Mouse (Mus musculus) lung, postnatal 10 days (tissue): ENCODE measurements around the gene Fignl2.
A peak's percentile ranks its signal among the peaks of the same experiment; 100 is the strongest.

ENCODE experiments used
- DNase-seq: peaks from one replicate; pipeline ENCODE4 v3.0.0; 2021

Gene Fignl2

DNA sequence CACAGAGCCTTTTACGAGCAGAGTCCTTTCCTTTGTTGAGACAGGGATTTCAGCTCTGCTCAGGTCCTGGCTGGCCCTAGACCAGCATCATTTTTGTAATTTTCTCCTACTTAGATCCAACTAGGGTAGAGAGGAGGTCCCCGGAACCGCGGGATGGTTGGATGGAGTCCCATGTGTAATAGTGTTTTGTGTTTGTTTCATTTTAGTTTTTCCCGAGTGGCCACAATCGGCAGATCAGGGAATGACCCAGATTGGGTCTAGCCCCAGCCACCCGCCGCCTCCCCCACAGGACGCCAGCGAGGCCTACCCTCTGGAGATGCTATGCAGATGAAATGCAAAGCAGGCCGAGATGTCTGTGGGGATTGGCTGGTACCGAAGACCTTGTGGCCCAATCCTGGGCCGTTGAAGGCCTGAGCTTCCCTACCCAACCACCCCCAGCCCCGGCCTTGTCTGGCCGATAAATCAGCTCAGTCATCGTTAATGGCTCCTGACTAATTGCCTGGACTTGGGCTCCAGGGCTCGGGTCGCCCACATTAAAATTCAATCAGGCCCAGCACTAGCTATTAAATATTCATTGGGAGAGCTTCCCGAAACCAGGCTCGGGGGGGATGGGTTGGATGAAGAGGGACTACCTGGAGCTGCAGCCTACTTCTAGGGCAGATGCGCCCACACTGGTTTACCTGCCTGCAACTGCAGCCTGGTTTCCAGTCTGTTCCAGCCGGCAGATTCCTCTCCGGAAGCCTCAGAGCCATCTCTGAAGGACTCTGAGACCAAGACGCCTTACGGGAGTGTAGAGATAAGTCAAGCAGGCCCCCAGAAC, 14.7 kb upstream of the Fignl2 start:
- DNase-seq = no peak

DNA sequence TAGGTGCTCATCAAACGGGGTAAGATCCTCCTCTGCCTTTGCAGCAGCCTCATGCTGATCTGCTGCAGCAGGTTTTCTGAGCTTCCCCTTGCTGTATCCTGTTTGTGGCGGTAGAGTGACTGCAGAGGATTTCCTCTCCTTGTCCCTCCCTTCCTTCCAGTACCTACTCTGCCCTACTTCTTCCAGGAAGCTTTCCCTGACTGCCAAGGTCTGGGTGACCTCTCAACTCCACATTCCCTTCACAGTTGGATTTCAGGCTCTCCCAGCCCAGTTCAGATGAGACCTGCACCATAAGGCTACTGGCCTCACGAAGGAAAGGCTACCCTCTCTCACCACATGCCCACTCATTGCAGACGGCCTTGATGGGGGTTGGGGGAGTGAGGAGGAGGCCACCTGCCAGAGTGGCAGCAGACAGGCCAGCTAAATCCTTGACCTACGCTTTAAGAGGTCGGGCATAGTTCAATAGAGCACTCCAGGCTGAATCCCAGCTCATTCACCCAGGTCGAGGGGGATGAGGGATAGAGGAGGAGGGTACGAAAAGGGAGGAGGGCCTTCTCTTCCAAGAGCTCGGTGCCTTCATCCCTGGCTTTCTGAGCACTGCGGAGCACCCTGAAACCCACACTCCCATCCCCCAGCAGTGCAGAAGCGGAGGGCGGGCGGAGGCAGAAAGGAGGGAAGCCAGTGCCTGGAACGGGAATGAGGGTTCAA, 13.9 kb upstream of the Fignl2 start:
- DNase-seq = no peak

DNA sequence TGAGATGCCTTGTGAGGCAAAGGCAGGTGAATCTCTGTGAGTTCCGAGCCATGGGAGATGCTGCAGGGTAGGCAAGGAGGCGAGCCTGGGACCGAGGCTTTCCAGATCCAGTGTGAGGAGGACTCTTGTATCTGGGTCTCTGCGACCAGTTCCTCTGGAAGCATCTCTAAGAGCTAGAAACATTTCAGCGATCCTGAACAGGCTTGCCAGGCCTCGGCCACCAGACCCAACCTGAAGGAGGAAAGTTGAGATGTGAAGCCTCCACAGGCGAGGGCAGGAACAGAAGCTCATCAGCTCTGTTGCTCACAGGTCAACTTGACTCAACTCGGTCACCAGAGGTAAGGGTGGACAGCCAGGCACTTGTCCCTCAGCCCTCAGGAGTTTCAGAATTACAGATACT, 13.2 kb upstream of the Fignl2 start:
- no peak for DNase-seq

DNA sequence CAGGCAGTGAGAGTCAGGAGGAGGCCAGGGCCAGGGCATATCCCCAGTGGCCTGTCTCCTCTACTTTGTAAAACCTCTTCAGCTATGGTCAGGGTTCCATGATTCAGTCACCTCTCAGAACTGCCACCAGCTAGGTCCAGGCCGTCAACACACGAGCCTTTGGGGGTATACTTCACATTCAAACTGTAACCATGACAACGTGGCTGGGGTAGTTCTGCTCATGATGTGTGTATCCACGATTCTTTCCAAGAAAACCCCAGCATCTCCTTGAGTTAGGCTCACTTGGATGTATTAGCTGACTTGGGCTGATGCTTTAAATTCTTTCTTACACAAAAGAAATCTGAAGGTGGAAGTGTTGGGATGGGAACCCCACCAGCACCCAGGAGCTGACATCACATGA, 9.9 kb upstream of the Fignl2 start:
- no peak for DNase-seq

DNA sequence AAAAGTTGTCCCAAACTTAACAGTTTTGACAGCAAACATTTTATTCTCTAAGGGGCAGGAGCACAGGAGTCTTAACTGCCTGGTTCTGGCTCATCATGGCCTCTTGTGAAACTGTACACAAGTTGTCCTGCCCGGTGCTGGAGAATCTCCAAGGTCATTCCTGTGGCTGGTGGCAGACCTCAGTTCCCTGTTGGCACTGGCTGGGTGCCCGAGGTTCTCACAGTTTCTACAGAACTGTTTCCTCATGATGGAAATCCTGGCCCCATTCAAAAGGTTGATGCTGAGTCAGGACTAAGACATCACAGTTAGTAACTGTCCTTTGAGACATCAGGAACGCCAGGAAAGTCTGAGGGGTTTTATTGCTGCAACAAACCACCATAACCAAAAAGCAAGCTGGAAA, 8.6 kb upstream of the Fignl2 start:
- peak; percentile 60 for DNase-seq

DNA sequence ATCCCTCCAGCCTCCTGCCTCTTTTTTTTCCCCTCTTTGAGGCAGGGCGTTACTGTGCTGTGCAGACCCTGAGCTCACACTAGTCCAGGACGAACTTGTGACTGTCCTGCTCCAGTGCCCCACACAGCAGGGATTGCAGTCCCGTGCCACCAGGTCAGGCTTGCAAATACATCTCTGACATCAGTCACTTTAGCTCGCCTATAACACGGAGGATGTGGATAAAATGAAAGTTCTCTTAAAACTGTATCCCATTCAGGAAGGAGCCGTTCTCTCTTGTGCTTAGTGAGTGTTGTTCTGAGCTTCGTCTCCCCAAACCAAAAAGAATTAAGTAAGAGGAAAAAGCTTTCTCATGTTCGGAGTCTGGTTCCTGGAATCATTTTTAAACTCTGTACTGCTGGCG, 8.1 kb upstream of the Fignl2 start:
- DNase-seq = no peak

DNA sequence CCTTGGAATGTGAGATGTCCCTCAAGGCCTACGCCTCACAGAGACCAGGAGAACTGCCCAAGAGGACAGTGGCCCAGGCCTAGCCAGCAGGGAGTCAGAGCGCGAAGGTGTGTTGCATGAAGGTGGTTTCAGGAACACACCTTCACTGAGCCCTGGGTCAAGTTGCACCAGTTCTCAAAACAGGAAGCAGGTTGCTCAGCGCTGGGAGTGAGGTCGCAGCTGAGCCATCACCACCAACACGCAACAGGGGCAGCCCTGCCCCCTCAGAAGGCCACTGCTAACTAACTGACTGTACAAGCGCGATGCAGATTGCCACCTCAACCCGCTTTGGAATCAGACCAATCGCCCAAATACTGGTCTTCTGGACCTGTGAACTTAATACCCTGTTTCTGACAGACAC, 6.1 kb upstream of the Fignl2 start:
- no peak for DNase-seq

DNA sequence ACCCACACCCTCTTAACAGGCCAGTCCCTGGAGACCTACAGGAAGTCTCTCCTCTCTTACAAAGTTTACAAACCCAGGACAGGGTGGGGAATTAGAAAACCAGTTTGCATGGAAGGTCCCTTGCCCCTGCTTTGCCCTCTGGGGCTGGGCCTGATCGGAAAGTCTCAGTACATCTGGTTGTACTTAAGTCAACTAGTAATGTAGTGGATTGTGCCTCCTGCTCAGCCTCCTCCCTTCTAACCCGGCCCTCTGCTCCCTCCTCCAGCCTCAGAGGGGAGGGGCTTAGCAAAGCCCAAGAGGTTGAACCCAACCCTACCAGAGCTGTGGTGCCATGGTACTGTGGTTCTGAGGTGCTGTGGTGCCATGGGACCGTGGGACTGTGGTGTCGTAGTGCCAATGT, 3.9 kb upstream of the Fignl2 start:
- peak; percentile 44 for DNase-seq

DNA sequence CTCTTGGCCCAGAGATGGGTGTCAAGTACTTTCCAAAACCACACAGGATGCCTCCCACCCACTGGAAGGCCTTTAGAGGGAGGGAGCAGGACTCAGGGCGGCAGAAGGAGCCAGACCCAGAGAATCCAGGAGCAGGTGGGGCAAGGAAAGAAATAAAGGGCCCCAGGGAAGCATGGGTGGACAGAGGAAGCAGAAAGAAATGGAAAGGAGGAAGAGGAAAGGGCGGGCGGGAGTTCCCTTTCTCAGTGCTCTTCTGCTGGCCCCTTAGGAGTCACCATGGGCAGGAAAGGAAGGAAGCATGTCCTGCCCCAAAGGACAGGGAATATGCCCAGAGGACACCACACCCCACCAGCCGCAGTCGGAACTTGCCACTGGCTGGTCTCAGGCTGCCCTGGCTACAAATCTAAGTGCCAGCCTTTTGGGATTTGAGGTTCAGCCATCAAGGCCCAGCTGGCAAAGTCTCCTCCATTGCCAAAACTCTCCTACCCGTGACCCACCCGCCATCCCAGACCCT, 2.7 kb upstream of the Fignl2 start:
- DNase-seq = peak; percentile 42

DNA sequence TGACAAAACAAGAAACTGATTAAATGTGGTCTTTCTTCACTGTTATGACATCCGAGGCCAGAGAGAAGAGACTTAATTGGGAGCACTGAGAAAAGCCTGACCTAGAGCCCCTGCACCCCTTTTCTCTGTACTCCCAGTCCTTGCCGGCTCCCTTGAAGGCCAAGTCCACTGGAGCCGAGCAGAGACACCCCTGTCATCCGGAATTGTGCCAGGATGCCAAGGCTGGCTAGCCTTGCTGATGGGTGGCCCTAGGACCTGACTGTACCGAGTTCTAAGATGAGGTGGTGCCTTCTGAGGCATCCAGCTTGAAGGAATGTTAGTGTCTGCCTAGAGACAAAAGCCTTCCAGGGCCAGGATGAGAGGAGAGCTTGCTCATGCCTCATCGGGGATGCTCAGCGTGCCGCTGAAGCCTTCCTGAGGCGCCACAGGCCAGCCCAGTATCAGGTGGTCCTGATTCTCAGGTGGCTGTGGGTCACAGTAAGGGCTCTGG, 1.7 kb upstream of the Fignl2 start:
- no peak for DNase-seq

DNA sequence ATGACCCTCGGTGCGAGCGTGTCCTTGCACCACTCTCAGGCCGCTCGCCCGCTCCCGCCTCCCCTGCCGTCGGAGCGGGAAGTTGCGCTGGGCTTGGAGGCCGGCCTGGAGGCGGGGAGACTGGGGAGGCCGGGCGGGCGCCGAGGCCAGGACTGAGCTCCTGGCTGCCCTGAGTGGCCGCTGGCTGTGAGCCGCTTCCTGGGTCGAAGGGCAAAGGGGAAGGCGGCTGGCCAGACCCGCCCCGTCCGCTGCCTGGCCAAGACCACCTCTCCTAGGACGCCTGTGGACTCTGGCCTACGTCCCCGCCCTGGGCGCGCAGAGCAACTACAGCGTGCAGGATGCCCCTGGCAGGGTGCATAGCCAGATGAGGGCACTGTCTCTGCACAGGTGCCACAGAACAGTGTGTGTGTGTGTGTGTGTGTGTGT, 377 bp upstream of the Fignl2 start:
- DNase-seq = peak; percentile 94

DNA sequence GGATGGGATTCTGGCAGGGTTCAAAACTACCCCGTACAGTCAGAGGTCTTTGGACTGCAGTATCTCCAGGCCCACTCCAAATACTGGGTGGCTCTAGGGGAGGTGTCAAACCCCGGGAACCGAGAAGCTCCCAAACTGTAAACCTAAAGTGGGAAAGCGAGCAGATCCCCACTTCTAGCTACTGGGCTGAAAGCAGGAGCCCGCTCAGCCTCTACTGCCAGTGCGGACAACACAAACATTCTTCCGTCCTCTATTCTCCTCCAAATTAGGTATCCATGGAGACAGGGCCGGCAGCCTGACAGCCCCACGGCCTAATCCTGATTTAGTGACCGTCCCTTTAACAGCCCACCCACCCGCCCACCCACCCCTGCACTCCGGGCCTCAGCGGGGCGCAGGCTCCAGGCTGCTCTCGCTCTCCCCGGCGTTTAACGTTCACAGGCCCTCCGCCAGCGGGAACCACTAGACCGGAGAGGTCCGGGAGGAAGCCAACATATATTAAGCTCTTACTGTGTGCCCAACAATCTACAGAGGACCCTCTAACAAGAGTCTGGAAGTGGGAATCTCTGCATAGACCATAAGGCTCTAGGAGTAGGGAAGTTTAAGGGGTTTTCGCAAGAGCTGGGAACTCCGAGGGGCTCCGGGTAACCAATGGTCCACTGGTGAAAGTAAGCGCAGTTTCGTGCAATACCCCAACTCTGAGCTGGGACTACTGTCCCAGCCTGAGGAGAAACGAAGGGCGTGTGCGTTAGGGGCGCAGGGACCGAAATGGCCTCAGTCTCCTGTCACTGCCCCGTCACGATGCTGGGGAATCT, 1.2 kb downstream of the Fignl2 start:
- no peak for DNase-seq

DNA sequence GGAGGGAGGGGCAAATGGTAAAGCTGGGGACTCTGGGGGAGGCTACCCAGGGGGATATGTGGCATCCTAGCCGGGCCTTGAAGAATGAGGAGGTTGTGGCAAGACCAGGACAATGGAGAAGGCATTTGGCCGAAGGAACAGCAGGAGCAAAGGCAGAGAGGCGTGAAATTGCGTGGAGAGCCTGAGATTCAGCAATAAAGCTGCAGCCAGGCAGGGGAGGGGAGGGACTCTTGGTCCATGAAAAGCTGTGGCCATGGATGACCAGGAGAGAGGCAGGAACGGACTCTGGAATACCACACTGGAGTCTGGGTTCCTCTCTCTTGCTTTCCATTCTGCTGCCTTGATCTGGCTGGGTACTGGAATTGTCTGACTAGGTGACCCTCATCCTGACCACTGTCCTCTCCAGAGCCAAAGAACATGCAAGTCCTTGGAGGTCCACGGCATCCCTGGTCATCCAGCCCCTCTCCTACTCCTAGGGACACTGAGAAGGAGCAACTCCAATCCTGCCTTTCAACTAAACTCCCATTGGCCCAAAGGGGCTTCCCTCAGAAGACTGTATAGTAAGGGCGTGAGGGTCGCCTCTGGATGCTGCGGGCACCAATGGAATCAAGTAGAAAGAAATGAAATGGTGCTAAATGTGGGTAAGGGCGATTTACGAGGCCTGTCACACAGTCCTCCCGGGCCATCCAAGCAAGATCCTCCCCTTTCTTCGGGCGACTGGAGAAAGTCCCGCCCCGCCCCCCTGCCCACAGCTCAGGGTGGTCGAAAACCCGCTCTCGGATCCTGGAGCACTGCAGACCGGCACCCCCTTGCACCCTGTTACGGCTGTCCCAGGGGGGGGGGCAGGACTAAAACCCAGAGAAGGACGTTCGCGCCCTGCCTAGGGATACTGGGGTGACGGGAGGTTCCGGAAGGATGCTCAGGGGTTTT, 2.0 kb downstream of the Fignl2 start:
- no peak for DNase-seq

DNA sequence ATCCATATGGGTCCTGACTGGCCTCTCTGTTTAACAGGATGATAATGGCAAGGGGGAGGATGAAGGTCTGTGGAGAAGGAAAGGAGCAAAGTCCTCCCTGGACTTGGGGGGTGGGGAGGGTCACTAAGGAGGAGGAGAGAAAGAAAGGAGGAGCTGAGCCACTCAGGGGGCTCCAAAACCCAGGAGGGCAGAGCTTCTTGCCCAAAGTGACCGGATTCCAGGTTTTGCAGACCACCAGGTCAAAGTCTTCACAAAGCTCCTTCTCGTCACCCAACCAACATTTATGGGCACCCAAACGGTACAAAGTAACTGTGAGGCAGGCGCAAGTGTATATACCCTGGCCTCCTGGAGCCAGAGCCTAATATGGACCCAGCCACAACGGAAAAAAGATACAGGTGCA, 2.7 kb downstream of the Fignl2 start:
- no peak for DNase-seq

DNA sequence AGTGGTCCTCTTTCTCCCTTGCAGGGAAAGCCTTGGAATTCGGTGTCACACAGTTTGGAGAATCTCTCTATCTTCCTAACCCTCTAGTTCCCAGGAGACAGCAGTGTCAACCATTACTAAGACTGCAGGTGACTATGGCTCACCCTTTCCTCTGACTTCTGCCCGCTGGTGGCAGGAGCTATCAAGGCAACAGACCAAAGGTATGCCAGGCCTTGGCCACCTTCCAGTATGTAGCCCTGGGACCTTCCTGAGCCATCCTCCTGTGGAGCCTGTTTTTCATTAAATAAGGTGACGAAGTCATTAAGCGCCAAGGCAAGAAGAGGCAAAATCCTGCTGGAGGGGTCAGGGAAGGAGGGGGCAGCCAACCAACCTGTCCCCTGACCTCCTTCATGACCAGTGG, 3.2 kb downstream of the Fignl2 start:
- no peak for DNase-seq

DNA sequence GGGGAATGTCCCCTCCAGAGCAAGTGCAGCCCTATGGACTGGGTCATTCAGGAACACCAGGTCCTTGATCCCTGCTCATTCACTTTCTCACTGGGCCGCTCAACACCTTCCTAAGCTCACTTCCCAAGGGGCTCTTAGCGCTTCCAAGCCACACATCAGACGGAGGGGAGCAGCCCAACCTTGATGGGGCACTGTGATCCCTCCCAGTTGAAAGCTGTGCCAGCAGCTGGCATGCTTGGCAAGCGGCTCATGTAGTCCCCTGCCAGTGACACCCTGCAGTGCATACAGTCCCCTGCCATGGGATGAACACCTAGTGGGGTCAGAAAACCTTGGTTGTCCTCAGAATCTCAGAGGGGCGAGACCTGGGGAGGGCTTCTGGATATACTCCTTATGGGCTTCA, 4.3 kb downstream of the Fignl2 start:
- DNase-seq = no peak

DNA sequence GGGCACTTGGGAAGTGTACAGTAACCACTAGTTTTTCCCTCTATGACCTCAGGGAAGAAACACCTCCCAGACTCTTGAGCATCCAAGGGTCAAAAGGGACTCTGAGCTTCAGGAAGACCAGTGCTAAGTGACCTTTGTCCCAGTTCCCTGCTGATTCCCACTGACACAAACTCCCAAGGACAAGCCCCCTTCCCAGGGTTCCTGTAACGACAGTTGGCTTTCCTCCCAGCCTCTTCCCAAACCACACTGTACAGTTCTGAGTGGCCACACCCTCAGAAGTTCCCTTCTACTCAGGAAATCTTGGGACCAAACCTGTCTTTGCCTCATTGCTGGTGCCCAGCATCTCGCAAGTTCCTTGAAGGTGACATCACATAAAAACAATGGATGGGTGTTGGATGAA, 5.6 kb downstream of the Fignl2 start:
- DNase-seq = no peak

DNA sequence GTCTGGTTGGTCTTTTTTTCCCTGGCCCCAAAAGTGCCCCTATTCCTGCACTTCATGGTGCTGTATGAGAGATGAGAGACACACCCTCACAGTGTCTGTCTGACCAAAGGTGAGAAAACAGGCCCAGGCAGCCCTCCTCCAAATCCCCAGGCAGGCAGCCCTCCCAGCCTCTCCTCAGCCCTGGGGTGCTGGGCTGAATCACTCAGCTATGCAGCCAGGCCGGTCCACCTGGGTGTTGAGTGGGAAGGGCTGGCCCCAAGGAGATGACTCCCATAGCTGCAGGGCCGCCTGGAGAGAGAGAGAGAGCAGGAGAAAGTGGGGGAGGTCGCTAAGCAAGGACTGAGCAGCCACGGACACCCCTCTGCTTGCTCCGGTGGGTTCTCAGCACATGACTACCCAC, 7.6 kb downstream of the Fignl2 start:
- no peak for DNase-seq

DNA sequence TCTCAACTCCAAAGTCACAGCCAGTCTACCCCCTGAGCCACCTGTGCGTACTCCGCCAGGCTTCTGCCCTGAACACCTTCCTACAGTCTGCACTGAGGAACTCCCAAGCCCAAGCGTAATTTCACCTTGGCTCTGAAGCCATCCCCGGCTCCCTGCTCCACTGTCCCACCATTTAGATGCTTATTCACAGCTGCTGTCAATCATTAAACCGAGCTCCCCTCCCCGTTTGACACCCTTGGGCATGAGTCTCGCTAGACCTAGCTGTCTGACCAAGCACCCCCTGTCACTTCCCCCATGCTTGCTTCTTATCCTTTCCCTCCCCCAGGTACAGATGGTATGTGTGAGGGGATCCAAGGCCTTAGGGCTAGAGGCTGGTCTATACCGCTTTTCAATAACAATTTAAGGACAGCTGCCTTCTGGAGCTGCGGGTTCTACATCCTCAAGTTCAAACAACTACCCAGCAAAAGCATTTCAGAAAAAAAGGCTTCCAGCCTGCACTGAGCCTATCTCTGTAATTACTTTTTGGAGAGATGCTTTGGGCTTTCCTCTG, 8.7 kb downstream of the Fignl2 start:
- no peak for DNase-seq

DNA sequence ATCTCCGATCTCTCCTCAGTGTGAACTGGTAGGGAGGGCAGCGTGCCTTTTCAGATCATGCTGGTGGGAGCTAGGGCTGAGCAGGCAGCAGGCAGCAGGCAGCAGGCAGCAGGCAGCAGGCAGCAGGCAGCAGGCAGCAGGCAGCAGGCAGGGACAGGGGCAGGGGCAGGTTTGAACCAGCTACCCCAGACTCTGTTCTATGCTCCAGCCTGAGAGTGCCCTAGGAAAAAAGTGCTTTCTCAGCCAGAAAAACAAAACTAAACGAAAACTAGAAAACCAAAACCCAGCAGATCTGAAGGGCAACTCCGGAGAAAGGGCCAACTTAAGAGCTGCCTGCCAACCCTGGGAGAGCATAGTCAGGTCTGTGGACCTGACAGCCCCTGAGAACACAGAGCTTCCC, 9.7 kb downstream of the Fignl2 start:
- no peak for DNase-seq

DNA sequence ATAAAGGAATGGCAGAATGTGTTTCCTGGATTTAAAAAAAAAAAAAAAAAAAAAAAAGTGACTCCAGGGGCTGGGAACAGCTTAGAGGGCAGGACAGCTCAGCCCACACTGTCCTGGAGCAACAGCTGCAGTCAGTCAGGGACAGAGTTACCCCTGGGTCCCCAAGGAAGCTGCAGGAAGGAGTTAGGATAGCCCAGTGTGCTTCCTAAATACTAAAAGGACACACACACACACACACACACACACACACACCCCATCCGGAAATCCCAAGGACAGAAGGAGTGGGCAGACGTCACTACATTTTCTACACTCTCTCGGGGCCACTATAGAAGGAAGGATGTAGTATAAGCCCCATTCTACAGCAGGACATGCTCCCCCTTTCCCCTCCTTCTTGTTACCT, 10.3 kb downstream of the Fignl2 start:
- peak; percentile 71 for DNase-seq
